Mouse (Mus musculus): ENCODE data around the gene Olfr130. TPM values are rescaled to one million over a fixed set of nuclear protein-coding genes. Genes with fewer than 3 reads are reported as not detected.

The Olfr130 gene
- total RNA-seq (2021): not detected
- long read RNA-seq, experiment 1: 0 reads
- long read RNA-seq, experiment 2: 0 reads

DNA sequence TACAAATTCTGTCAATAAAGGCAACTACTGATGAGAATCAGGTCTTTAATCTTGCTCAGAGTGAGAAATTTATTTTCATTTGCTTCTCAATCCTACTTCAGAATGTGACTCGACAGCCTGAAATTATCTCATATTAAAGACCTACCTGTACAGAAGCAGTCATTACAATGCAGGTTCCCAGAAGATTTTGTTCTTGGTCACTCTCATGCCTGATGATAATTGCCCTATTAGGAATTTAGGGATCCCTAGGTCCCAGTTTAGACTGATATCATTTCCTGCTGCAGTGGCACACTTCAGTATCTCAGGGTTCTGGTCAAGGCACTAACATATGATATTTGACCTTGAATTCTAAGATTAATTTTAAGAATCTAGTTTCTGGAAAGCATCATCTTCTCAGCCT lies at the start of gene Olfr130:
Olfr130 (plus strand) TSS at position 301 of the 400 bp plus-strand sequence.
- no peak for DNase-seq (ENCODE audit: low spot score)

DNA sequence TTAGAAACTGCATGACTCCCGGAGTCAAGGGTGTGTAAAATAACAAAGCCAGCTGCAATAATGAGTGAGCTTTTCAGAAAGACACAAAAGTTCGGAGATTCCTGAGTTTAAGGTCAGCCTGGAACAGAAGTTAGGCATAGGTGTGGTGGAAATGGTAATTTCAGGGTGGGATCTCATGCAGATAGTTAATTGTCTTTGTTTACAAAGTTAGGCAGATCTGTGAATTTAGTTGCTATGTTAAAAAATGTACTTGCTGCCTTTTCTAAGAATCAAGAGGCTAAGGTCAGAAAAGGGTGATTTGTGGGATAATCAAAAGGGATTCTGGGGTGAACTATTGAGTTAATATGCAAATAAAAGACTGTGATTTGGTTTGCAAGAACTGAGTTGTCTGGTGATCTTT lies 47.4 kb upstream of the Olfr130 start:
- no peak for DNase-seq (ENCODE audit: low spot score)

DNA sequence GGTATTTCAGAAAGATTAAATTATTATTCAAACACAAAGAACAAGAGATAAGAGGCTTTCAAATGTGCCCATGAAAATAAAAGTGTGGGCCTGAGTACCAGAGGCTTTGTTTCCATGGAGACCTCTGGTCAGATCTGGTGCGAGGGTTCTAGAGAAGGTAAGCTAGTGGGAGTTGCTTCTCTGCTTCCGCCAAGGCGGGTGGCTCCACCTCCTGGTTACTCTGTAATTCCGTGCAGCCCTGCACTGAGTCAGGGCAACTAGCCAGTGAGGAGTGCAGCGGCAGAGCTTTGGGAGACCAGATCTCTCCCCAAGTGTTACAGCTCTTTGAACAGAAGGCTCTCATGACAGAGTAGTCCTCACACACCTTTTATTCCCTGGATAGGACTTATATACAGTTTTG lies 37.4 kb upstream of the Olfr130 start:
- DNase-seq (ENCODE audit: low spot score): no peak

DNA sequence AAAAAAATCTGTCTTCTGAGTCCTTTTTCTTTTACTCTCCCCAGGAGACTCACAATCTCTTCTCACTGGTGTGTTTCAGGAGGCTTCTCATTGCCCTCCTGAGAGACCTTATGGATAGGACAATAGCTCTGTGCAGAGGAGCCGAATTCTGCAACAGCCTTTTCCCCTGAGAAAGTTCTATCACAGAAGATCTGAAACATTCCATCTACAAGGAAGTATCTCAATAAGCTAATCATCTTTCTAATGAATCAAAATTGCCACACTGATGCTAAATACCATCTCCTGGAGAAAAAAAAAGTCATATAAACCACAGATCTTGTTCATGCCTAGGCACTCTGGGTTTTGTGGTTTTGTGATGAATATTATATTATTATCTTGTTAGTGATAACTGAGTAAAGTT lies 3.7 kb upstream of the Olfr130 start, which contains the start of gene Olfr129:
Olfr129 (minus strand) TSS at position 101 of the 400 bp plus-strand sequence.
- DNase-seq (ENCODE audit: low spot score): no peak

DNA sequence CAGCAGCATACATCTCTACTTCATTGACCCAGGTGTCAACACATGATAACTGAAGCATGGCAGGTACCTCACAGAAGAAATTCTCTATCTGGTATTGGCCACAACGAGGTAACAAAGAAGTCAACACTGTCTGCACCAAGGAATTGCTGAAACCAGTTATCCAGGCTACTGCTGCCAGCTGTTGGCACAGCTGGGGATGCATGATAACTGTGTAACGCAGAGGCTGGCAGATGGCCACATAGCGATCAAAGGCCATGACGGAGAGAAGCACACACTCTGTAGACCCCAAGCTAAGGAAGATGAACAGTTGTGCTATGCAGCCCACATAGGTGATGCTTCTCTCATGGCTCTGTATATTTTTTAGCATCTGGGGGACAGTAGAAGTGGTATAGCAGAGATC lies 18.6 kb downstream of the Olfr130 start:
- no peak for DNase-seq (ENCODE audit: low spot score)

DNA sequence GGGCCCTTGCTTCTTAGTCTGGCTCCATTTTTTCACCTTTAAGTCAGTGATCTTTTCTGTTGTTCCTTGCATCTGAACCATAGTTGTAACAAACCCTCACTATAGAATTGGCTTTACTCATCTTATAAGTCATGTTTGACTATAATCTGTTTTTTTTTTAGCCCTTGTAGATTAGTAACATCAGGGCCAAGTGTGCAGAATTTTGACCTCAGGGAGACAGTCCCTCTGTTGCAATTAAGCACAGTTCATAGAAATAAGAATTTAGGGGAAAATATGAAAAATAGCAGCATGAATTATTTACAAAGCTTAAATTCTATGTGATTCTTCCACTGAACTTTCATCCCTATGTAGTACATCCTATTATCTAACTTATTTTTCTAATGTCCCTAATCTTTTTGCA lies 24.9 kb downstream of the Olfr130 start, which contains the start of gene Olfr131:
Olfr131 (minus strand) TSS at position 101 of the 400 bp plus-strand sequence.
- no peak for DNase-seq (ENCODE audit: low spot score)

Other genes with a start within 250 kb of the Olfr130 start
- not detected for gene Olfr125, start 231.0 kb upstream of the Olfr130 start, total RNA-seq (2021)
- not detected for gene Olfr126, start 216.4 kb upstream of the Olfr130 start, total RNA-seq (2021)
- not detected for gene Olfr127, start 163.5 kb upstream of the Olfr130 start, total RNA-seq (2021)
- not detected for gene Olfr128, start 143.4 kb upstream of the Olfr130 start, total RNA-seq (2021)
- gene Olfr761, start 110.8 kb upstream of the Olfr130 start, total RNA-seq (2021): not detected
- not detected for gene Olfr129, start 3.8 kb upstream of the Olfr130 start, total RNA-seq (2021)
- gene Olfr131, start 24.8 kb downstream of the Olfr130 start, total RNA-seq (2021): not detected
- not detected for gene Olfr132, start 70.6 kb downstream of the Olfr130 start, total RNA-seq (2021)
- gene Olfr133, start 81.4 kb downstream of the Olfr130 start, total RNA-seq (2021): not detected
- gene Olfr134, start 107.5 kb downstream of the Olfr130 start, total RNA-seq (2021): not detected
- gene Olfr135, start 140.4 kb downstream of the Olfr130 start, total RNA-seq (2021): not detected
- gene Olfr138, start 197.1 kb downstream of the Olfr130 start, total RNA-seq (2021): not detected
- not detected for gene Olfr137, start 243.6 kb downstream of the Olfr130 start, total RNA-seq (2021)